Mouse (Mus musculus): ENCODE measurements around the gene Tuft1. TPM values are rescaled to one million over a fixed set of nuclear protein-coding genes. Genes with fewer than 3 reads are reported as not detected.
"Not testable (repeated sequence)": the region's sequence is repeated elsewhere in the genome, so short reads cannot be mapped to it uniquely, and the experiment has no call there.

Gene Tuft1
- polyA plus RNA-seq, 1 experiment from 2014 or later = 30.2 TPM

DNA sequence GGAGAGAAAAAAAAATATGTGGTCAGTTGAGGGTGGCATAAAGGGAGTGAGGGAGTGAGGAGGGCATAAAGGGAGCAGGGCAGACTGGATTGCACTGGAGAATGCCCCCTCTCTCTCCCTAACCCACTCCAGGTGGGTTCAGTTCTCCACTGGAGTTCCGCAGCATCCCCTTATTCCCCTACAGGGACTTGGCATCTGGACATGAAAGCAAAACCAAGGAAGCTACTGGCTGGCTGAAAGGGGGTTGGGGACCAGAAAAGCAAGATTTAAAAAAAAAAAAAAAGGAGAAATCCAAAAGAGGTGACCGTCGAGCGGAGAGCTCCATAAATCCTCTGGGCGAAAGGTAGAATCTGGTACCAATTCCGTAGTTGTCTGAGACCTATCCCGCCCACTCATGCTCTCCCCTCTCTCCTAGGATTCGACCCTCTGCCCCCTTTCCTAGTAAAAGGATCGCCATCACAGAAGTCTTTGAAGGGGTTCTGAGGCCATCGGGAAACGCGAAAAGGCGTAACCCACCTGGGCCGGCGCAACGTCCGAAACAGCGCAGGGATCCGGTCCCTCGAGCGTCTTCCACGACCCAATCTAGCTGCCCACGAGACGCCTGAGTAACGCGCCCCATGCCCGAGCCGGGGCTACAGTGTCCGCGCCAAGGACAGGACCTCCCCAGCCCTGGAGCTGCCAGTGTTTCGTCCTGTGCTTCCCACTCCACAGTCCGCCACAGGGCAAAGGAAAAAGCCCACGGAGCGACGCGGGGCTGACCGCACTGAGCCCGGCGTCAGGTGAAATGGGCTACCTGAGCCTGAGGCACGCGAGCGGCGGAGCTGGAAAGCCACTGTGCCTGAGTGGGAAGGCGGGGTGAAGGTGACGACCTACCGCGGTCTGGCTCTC, 576 bp downstream of the Tuft1 start:
- H3K36me3 ChIP-seq, H3K9me3 ChIP-seq, H3K4me1 ChIP-seq, H3K27me3 ChIP-seq, H3K27ac ChIP-seq: not testable (repeated sequence)
- H3K4me2 ChIP-seq = peak overlapping the region; percentile 59
- peak; percentile 51; the same call in 1 of the 2 replicates for ATAC-seq (ENCODE audit: insufficient number of reproducible peaks, low FRiP score, low TSS enrichment, low read depth)
- H3K4me3 ChIP-seq = peak overlapping the region; percentile 41
- 1% methylated on average over 25 of the region's 47 CpGs for WGBS
- 0 out of 2 replicates have a peak overlapping the region, but pooled peaks have one; percentile 7 for H3K9ac ChIP-seq

DNA sequence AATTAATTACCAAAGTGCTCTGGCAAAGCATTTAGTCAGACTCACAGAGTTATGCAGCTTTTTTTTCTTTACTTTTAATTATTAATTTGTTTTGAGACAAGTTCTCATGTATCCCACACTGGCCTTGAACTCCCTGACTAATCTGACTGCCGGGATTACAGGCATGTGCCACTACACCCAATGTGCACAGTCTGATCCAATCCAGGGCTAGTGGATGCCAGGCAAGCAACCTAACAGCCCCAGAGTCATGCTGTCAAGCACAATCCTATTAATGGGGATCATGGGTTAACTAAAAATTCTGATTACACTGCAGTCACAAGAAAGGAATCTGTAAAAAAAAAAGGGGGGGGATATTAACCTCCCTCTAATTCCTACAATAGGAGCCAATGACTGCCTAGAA, 4.7 kb downstream of the Tuft1 start:
- H3K4me3 ChIP-seq; H3K27ac ChIP-seq; H3K9me3 ChIP-seq; ATAC-seq (ENCODE audit: insufficient number of reproducible peaks, low FRiP score, low TSS enrichment, low read depth); H3K9ac ChIP-seq; H3K36me3 ChIP-seq; H3K4me2 ChIP-seq; H3K27me3 ChIP-seq: not testable (repeated sequence)
- 79% methylated on average over 1 of the region's 1 CpGs for WGBS
- H3K4me1 ChIP-seq = peaks cover 16% of the 10 kb centered on the region

DNA sequence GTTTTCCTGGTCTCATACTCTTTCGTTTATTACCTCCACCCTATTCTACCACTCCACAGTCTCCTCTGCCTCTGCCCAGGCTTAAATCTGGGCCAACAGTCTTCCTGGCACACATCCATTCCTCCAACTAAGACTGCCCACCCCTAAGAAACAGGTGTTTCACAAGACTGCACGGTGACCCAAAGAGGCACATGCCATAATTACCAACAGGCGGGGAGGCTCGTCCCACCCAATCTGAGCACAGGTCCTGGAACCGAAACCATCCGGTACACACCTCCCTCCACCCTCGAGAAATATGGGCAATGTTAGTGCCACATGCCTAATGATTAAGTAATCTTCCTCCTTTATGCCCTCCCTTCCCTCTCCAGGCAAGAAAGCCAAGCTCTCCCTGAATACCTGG, 8.3 kb downstream of the Tuft1 start:
- H3K4me3 ChIP-seq = no peak overlapping the region
- 0 out of 2 replicates have a peak, but pooled peaks have one; percentile 8 for ATAC-seq (ENCODE audit: insufficient number of reproducible peaks, low FRiP score, low TSS enrichment, low read depth)
- 29% methylated on average over 7 of the region's 7 CpGs for WGBS
- peaks cover 15% of the 10 kb centered on the region for H3K4me1 ChIP-seq
- no peaks in the 10 kb centered on the region for H3K9me3 ChIP-seq
- no peaks in the 10 kb centered on the region for H3K36me3 ChIP-seq
- no peak overlapping the region for H3K27ac ChIP-seq
- no peak overlapping the region for H3K9ac ChIP-seq
- H3K27me3 ChIP-seq = no peaks in the 10 kb centered on the region
- H3K4me2 ChIP-seq = no peak overlapping the region

DNA sequence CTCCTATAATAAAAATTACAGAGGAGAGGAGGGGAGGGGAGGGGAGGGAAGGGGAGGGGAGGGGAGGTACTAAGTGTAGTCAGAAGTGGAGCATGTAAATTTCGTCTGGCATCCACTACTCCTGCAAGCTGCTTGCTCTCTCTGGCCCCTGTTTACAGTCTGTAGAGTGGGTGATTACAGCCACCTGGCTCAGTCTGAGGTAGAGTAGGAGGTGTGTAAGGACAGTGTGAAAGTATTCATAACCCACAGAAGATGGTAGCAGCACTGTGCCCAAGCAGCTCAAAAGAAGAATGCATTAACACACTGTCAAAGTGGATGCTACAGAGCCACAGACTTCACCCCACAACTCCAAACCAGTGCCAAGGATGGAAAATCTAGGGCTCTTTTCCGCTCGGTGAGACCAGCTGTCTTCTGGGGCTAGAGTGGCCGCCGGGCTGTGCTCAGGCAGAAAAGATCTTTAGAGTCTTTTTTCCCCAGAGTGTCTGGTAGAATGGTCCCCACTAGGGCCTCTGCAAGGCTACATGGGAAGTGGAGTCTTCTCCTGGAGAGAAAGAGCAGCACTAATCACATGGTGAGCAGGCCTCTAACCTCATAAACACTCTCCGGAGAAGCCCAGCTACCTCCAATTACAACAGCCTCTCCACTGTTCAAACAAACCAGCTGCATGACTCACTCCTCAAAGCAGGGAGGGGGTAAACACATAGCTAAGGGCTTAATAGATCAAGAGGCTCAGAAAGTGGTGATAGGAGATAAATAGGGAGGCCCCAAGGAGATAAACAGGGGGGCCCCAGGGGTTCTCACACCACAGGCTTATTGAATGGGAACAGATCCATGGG, 9.7 kb downstream of the Tuft1 start:
- Histone ChIP-seq H3K4me3 (no peak overlapping the region), H3K4me1 (peaks cover 15% of the 10 kb centered on the region), H3K4me2 (peak overlapping the region; percentile 15; the same call in 1 of the 2 replicates), H3K27ac (peak overlapping the region; percentile 39), H3K9ac (no peak overlapping the region), H3K27me3 (no peaks in the 10 kb centered on the region), H3K9me3 (no peaks in the 10 kb centered on the region), H3K36me3 (no peaks in the 10 kb centered on the region)
- 0 out of 2 replicates have a peak, but pooled peaks have one; percentile 52 for ATAC-seq (ENCODE audit: insufficient number of reproducible peaks, low FRiP score, low TSS enrichment, low read depth)
- WGBS = 20% methylated on average over 6 of the region's 6 CpGs

DNA sequence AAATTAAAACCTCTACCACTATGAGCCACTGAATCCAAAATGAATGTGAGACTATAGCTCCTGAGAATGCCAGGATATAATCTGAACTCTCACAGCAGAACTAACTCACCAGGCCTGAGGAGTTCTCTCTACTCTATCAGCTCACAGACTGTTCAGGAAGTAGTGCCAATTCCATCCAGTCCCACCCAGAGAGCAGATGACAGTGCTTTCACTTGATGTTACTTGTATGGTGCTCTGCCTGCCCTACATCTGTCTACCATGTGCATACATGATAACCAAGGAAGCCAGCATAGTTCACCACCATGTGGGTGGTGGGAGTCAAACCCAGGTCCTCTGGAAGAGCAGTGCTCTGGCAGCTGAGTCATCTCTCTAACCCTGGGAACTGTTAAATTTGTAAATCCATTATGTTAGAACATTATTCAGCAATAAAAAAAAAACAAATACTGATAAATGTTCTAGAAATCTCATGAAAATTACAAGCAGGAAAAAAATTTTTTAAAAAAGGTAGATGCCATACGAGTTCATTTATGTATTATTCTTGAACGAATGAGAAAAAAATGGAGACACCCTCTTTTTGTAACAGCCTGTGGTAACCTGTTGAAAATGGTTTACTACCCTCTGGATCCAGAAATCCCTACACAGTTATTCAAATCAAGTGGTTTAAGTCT, 16.0 kb downstream of the Tuft1 start, which contains the start of gene Gm10972:
Gm10972 (plus strand) TSS at position 618 of the 668 bp plus-strand sequence.
- not testable (repeated sequence) for H3K9ac ChIP-seq; H3K36me3 ChIP-seq; H3K27ac ChIP-seq; H3K4me2 ChIP-seq; H3K9me3 ChIP-seq; ATAC-seq (ENCODE audit: insufficient number of reproducible peaks, low FRiP score, low TSS enrichment, low read depth); H3K4me1 ChIP-seq; H3K4me3 ChIP-seq; H3K27me3 ChIP-seq
- 73% methylated on average over 2 of the region's 2 CpGs for WGBS

DNA sequence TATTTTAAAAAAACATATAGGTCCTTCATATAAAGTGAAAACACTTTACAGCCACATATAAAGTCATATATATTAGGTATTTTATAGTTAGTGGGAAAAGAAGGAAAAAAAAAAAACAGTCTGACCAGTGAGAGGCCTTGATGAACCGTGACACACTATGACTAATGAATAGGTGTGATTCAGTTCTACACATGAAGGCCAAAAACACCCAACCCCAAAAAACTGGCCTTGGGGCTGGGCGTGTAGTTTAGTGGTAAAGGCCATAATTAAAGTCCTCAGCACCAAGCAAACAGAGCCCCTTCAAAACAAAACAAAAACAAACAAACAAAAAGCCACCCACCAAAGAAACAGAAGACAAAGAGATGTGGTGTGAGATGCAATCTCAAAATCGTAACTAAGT, 28.8 kb downstream of the Tuft1 start:
- no peaks in the 10 kb centered on the region for H3K4me1 ChIP-seq

DNA sequence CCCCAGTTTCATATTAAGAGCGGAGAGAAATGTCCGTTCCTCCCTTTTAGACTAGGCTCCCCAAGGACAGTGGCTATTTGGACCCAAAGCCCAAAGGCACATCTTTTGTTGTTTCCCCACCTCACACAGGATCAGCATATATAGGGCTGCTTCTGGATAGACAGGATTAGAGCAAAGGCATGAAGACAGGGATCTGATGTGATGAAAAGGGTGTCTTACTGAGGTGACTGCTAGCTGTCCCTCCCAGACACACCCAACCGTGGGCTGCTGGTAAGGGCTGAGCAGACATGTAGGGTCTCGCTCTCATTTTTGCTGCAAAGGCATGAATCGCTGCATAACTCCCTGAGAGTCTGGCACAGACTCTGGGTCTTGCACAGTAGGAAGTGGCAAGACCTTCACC, 30.0 kb downstream of the Tuft1 start:
- no peaks in the 10 kb centered on the region for H3K9me3 ChIP-seq
- H3K9ac ChIP-seq = no peak overlapping the region
- 78% methylated on average over 5 of the region's 5 CpGs for WGBS
- no peaks in the 10 kb centered on the region for H3K27me3 ChIP-seq
- no peak overlapping the region for H3K4me2 ChIP-seq
- no peaks in the 10 kb centered on the region for H3K36me3 ChIP-seq
- H3K4me3 ChIP-seq = no peak overlapping the region
- 0 out of 2 replicates have a peak overlapping the region, but pooled peaks have one; percentile 1 for H3K27ac ChIP-seq
- peak; percentile 65; the same call in 1 of the 2 replicates for ATAC-seq (ENCODE audit: insufficient number of reproducible peaks, low FRiP score, low TSS enrichment, low read depth)
- H3K4me1 ChIP-seq = no peaks in the 10 kb centered on the region; the same call in 1 of the 2 replicates

More for the DNA sequence above, 28.8 kb downstream of the Tuft1 start:
- Histone ChIP-seq H3K36me3 (no peaks in the 10 kb centered on the region), H3K9me3 (no peaks in the 10 kb centered on the region), H3K4me3 (no peak overlapping the region), H3K27ac (no peak overlapping the region), H3K4me2 (no peak overlapping the region), H3K27me3 (no peaks in the 10 kb centered on the region), H3K9ac (no peak overlapping the region)
- 71% methylated on average over 3 of the region's 3 CpGs for WGBS
- no peak for ATAC-seq (ENCODE audit: insufficient number of reproducible peaks, low FRiP score, low TSS enrichment, low read depth)

DNA sequence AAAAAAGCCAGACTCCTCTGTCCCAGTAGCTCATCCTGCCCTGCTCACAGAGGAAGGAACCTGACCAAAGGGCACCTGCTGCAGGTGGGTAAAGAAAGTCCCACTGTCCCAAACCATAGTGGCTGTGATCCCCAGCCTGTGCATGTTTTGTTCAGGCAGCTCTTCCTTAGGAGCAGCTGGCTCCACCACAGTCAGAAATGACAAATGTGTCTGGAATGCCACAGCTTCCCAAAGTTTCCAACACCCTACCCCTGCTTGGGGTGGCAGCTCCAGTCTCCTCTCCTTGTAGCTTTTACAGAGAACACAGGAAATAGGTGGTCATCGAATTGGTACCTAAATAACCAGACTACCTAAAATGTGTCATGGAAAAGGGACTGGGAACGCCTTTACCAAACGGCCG, 34.4 kb downstream of the Tuft1 start:
- H3K9ac ChIP-seq = no peak overlapping the region
- H3K27ac ChIP-seq = no peak overlapping the region
- H3K4me2 ChIP-seq = no peak overlapping the region
- 86% methylated on average over 4 of the region's 4 CpGs for WGBS
- H3K27me3 ChIP-seq = no peaks in the 10 kb centered on the region
- no peak overlapping the region for H3K4me3 ChIP-seq
- H3K4me1 ChIP-seq = peaks cover 12% of the 10 kb centered on the region
- H3K9me3 ChIP-seq = no peaks in the 10 kb centered on the region
- no peak for ATAC-seq (ENCODE audit: insufficient number of reproducible peaks, low FRiP score, low TSS enrichment, low read depth)
- no peaks in the 10 kb centered on the region for H3K36me3 ChIP-seq

DNA sequence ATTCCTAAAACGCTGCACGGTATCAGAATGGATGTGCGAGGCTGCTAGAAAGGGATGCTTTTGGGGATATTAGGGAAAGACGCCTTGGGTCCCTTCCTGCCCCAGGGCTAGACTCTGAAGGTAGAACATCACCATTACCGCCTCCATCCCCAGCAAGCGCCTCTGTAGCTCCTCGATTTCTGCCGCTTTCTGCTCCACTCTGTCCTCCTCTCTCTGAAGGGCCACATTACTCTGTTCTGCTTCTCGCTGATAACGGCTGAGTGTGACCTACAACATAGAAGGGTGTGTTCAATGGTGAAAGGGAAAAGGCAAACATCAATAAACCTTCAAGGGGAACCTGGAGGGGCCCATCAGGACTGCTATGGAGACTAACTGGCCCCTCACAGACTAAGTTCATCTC, 36.1 kb downstream of the Tuft1 start:
- no peak overlapping the region for H3K4me3 ChIP-seq
- H3K9ac ChIP-seq = no peak overlapping the region
- no peaks in the 10 kb centered on the region for H3K9me3 ChIP-seq
- no peak for ATAC-seq (ENCODE audit: insufficient number of reproducible peaks, low FRiP score, low TSS enrichment, low read depth)
- H3K27me3 ChIP-seq = no peaks in the 10 kb centered on the region
- no peaks in the 10 kb centered on the region for H3K36me3 ChIP-seq
- WGBS = 85% methylated on average over 10 of the region's 10 CpGs
- H3K4me2 ChIP-seq = no peak overlapping the region
- peaks cover 12% of the 10 kb centered on the region for H3K4me1 ChIP-seq
- peak overlapping the region; percentile 68 for H3K27ac ChIP-seq

DNA sequence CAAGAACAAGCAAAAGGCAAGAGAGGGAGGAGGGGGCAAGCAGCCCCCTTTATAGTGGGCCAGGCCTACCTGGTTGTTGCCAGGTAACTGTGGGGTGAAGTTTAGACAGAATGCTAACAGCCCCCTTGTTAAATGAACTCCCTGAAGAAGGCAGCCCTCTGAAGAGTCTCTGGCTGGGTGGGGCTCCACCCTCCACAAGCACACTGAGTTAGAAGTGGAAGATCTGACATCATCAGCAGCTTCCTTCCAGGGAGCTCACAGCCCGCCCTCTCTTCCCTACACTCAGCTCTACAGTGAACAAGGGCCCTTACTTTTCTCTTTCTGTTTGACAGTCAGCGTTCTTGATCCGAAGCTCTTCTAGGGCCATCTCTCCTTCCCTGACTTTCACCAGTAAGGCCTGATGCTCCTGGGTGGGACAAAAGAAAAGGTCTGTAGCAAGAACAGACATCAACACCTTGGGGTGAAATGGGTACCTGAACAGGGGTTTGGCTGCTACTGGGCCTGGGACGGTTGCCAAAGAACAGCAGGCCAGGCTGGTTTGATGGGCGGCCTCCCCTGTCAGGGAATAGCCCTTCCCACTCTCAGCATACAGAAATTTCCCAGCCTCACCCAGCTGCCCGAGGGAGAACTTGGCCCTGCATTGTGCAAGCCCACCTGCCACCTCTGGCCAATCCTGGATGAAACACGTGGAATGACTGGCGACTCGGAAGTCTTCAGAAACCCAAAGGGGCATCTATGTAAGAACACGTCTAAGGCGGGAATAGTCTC, 36.7 kb downstream of the Tuft1 start:
- peak; percentile 88 for ATAC-seq (ENCODE audit: insufficient number of reproducible peaks, low FRiP score, low TSS enrichment, low read depth)
- 70% methylated on average over 11 of the region's 11 CpGs for WGBS
- no peak overlapping the region for H3K4me2 ChIP-seq
- peaks cover 12% of the 10 kb centered on the region for H3K4me1 ChIP-seq
- H3K36me3 ChIP-seq = no peaks in the 10 kb centered on the region
- peak overlapping the region; percentile 68 for H3K27ac ChIP-seq
- H3K4me3 ChIP-seq = no peak overlapping the region
- H3K9me3 ChIP-seq = no peaks in the 10 kb centered on the region
- no peaks in the 10 kb centered on the region for H3K27me3 ChIP-seq
- no peak overlapping the region for H3K9ac ChIP-seq

DNA sequence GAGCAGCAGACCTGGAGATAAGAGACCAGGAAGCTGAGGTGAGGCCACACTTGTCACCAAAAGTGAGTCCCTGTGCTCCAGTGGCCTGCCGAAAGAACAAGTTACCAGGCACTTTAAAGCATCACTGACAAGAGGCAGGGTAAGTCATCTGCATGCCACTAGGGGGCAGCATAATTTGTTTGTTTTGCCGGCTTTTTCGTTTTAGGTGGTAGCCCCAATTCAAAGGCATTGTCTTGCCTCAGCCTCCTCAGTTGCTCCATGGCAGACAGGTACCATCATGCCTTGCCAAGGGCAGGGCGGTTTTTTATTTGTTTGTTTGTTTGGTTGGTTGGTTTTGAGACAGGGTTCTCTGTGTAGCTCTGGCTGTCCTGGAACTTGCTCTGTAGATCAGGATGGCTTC, 42.0 kb downstream of the Tuft1 start:
- Histone ChIP-seq H3K9me3 (no peaks in the 10 kb centered on the region), H3K36me3 (no peaks in the 10 kb centered on the region), H3K27me3 (no peaks in the 10 kb centered on the region), H3K4me2 (no peak overlapping the region), H3K27ac (no peak overlapping the region), H3K4me1 (peaks cover 16% of the 10 kb centered on the region), H3K4me3 (no peak overlapping the region), H3K9ac (no peak overlapping the region)
- WGBS = 76% methylated on average over 4 of the region's 4 CpGs
- no peak for ATAC-seq (ENCODE audit: insufficient number of reproducible peaks, low FRiP score, low TSS enrichment, low read depth)

All from limb, embryonic 15.5 days (tissue).